Mouse (Mus musculus) kidney, embryonic 14.5 days (tissue): ENCODE measurements around the gene 2310061I04Rik. TPM values are rescaled to one million over a fixed set of nuclear protein-coding genes. Genes with fewer than 3 reads are reported as not detected.

Experiments
- ATAC-seq: fragments of 200-750 bp; cut with Nextera tagmentation; 2 replicates; pipeline ENCODE4 v1.8.0; 2017; ENCODE audit warnings: moderate number of reproducible peaks, mild to moderate bottlenecking, moderate TSS enrichment, moderate library complexity; ENCODE audit not compliant: low FRiP score, low TSS enrichment
- H3K27ac ChIP-seq: fragments of 300-500 bp; sonication (generic); 2 replicates; pipeline ENCODE4 v1.5.1; 2014; ENCODE audit warnings: low read depth, mild to moderate bottlenecking, low read length, moderate library complexity, mixed read lengths
- H3K27me3 ChIP-seq: fragments of 300-500 bp; sonication (generic); 2 replicates; pipeline ENCODE4 v1.6.1; 2014; ENCODE audit warnings: mild to moderate bottlenecking, low read length; ENCODE audit not compliant: control insufficient read depth, insufficient read depth
- H3K36me3 ChIP-seq: fragments of 300-500 bp; sonication (generic); 2 replicates; pipeline ENCODE4 v1.6.1; 2014; ENCODE audit warnings: low read length, mixed read lengths; ENCODE audit not compliant: control insufficient read depth, insufficient read depth
- H3K4me1 ChIP-seq: fragments of 300-500 bp; sonication (generic); 2 replicates; pipeline ENCODE4 v1.6.1; 2014; ENCODE audit warnings: low read length, mixed read lengths; ENCODE audit not compliant: control insufficient read depth, insufficient read depth
- H3K4me2 ChIP-seq: fragments of 300-500 bp; sonication (generic); replicated peaks from 2 replicates; pipeline ENCODE4 v1.6.1; 2014; ENCODE audit warnings: low read depth, mild to moderate bottlenecking, low read length
- H3K4me3 ChIP-seq: fragments of 300-500 bp; sonication (generic); 2 replicates; pipeline ENCODE4 v1.5.1; 2014; ENCODE audit warnings: mild to moderate bottlenecking, low read length
- H3K9ac ChIP-seq: fragments of 300-500 bp; sonication (generic); 2 replicates; pipeline ENCODE4 v1.6.1; 2014; ENCODE audit warnings: low read depth, mild to moderate bottlenecking, low read length, moderate library complexity
- H3K9me3 ChIP-seq: fragments of 300-500 bp; sonication (generic); 2 replicates; pipeline ENCODE4 v1.6.1; 2016; ENCODE audit warnings: low read length; ENCODE audit not compliant: control insufficient read depth
- WGBS: fragments of 180-500 bp; shearing (Covaris S2); extraction: QIAGEN DNeasy Blood & Tissue Kit; methylation state at CpG from one replicate; pipeline ENCODE4 v1.1.7; 2014; 5-methylcytosine and 5-hydroxymethylcytosine counted together
- polyA plus RNA-seq: library from polyadenylated mRNA; unstranded; fragments of >200 nt; fragmentation: Nextera tagmentation; extraction: Ambion mirVana; gene quantifications from 2 replicates; pipeline ENCODE4 v1.2.1, GENCODE M21; 2014

Gene 2310061I04Rik
- polyA plus RNA-seq, 1 experiment from 2014 or later: 36.2 TPM

- ATAC-seq: peak; percentile 90
- H3K9ac ChIP-seq: peak within 1 kb of the TSS; percentile 91
- no peak within 1 kb of the TSS for H3K27ac ChIP-seq
- peaks cover 47% of the 10 kb centered on the region for H3K36me3 ChIP-seq
- 6% methylated on average over 66 of the region's 66 CpGs for WGBS
- H3K4me1 ChIP-seq: no peaks in the 10 kb centered on the region; the same call in 1 of the 2 replicates
- H3K9me3 ChIP-seq: no peaks in the 10 kb centered on the region
- peak within 1 kb of the TSS; percentile 98 for H3K4me3 ChIP-seq
- H3K4me2 ChIP-seq: peak within 1 kb of the TSS; percentile 63
- H3K27me3 ChIP-seq: no peaks in the 10 kb centered on the region
Observed at GRCm38 (mm10) chr17:35879245-35880057, 17.8 kb downstream of the 2310061I04Rik start, which contains the start of gene Dhx16. Gene Dhx16 (plus strand): TSS chr17:35879819.

GRCm38 (mm10) chr17:35874721-35875120 lies 22.5 kb downstream of the 2310061I04Rik start:
- ATAC-seq: no peak
- Histone ChIP-seq H3K4me2 (no peak overlapping the region), H3K27ac (no peak overlapping the region), H3K4me1 (peaks cover 5% of the 10 kb centered on the region), H3K27me3 (no peaks in the 10 kb centered on the region), H3K9me3 (no peaks in the 10 kb centered on the region), H3K9ac (no peak overlapping the region), H3K36me3 (peaks cover 31% of the 10 kb centered on the region), H3K4me3 (no peak overlapping the region)
- WGBS: 81% methylated on average over 6 of the region's 6 CpGs

DNA sequence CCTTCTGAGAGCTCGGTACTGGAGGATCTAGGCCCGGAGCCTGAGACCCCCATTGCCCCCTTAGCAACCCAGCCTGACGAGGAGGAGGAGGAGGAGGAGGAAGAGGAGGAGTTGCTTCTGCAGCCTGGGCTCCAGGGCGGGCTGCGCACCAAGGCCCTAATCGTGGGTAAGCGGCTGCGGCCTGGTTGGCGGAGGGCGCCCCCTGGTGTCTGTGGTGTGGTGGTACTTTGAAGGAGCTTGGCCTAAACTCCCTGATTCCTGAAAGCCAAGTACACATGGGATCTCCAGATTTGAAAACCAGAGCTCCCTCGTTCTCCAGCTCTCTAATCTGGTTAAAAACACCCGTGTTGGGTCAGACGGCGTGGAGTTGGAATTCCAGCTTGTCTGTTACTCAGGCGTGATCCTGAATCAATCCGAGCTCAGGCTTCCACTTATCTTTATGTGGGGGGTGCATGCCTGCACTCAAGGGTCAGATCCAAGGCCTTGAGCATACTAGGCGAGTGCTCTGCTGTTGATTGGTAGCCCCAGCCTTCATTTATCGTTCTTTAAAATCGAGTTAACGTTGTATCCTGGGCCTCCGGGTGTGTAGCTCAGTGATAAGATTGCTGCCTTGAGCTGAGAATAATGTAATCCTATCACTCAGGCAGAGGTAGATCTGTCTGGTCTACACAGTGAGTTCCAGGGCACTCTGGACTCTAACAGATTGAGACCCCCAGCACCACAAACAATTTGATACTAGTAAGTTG lies 23.3 kb downstream of the 2310061I04Rik start:
- H3K36me3 ChIP-seq: peaks cover 31% of the 10 kb centered on the region
- H3K9ac ChIP-seq: no peak overlapping the region
- peaks cover 13% of the 10 kb centered on the region for H3K4me1 ChIP-seq
- no peak overlapping the region for H3K4me3 ChIP-seq
- no peaks in the 10 kb centered on the region for H3K9me3 ChIP-seq
- H3K4me2 ChIP-seq: no peak overlapping the region
- 36% methylated on average over 21 of the region's 21 CpGs for WGBS
- no peak overlapping the region for H3K27ac ChIP-seq
- H3K27me3 ChIP-seq: no peaks in the 10 kb centered on the region
- peak; percentile 61; the same call in 1 of the 2 replicates for ATAC-seq

GRCm38 (mm10) chr17:35870884-35871696 lies 26.1 kb downstream of the 2310061I04Rik start:
- WGBS: 78% methylated on average over 8 of the region's 8 CpGs
- H3K27ac ChIP-seq: peak overlapping the region; percentile 74; the same call in 1 of the 2 replicates
- no peaks in the 10 kb centered on the region for H3K27me3 ChIP-seq
- 0 out of 2 replicates have a peak overlapping the region, but pooled peaks have one; percentile 8 for H3K9ac ChIP-seq
- ATAC-seq: no peak
- peak overlapping the region; percentile 54; the same call in 1 of the 2 replicates for H3K4me3 ChIP-seq
- peak overlapping the region; percentile 58; the same call in 1 of the 2 replicates for H3K4me2 ChIP-seq
- H3K36me3 ChIP-seq: peaks cover 27% of the 10 kb centered on the region
- H3K9me3 ChIP-seq: no peaks in the 10 kb centered on the region
- H3K4me1 ChIP-seq: peaks cover 33% of the 10 kb centered on the region

GRCm38 (mm10) chr17:35870151-35870883 lies 26.9 kb downstream of the 2310061I04Rik start:
- H3K9me3 ChIP-seq: no peaks in the 10 kb centered on the region
- 57% methylated on average over 9 of the region's 9 CpGs for WGBS
- peak overlapping the region; percentile 58 for H3K4me2 ChIP-seq
- peaks cover 23% of the 10 kb centered on the region; the same call in 1 of the 2 replicates for H3K36me3 ChIP-seq
- peak overlapping the region; percentile 54 for H3K4me3 ChIP-seq
- H3K9ac ChIP-seq: 0 out of 2 replicates have a peak overlapping the region, but pooled peaks have one; percentile 8
- ATAC-seq: no peak
- peak overlapping the region; percentile 74; the same call in 1 of the 2 replicates for H3K27ac ChIP-seq
- H3K27me3 ChIP-seq: no peaks in the 10 kb centered on the region
- peaks cover 33% of the 10 kb centered on the region for H3K4me1 ChIP-seq

- Histone ChIP-seq H3K4me2 (peak overlapping the region; percentile 58), H3K36me3 (peaks cover 14% of the 10 kb centered on the region; the same call in 1 of the 2 replicates), H3K9ac (peak overlapping the region; percentile 60), H3K4me1 (peaks cover 39% of the 10 kb centered on the region), H3K27ac (peak overlapping the region; percentile 74), H3K27me3 (no peaks in the 10 kb centered on the region), H3K4me3 (peak overlapping the region; percentile 54), H3K9me3 (no peaks in the 10 kb centered on the region)
- ATAC-seq: no peak
- WGBS: 1% methylated on average over 7 of the region's 7 CpGs
Observed at GRCm38 (mm10) chr17:35869346-35870067, 27.7 kb downstream of the 2310061I04Rik start.

DNA sequence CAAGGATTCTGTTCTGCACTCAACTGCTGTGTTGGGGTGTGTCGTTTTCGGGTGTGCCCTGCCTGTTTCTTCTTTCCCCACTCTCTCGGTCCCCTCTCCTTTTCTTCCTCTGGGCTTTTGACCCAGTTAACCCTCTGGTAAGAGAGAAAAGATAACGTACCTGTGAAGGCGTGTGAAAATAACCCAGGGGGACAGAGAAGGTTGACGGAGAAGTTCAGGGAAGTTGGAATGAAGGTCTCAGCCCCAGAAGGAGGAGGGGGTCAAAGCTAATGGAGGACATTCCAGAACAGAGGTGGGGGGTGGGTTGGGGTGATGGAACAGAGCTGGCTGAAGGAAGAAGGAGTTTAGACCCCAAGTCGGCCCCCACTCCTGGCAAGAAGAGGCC lies 28.3 kb downstream of the 2310061I04Rik start:
- WGBS: 5% methylated on average over 7 of the region's 7 CpGs
- ATAC-seq: no peak
- peaks cover 10% of the 10 kb centered on the region; the same call in 1 of the 2 replicates for H3K36me3 ChIP-seq
- H3K9ac ChIP-seq: peak overlapping the region; percentile 60
- H3K4me2 ChIP-seq: peak overlapping the region; percentile 58
- no peaks in the 10 kb centered on the region for H3K9me3 ChIP-seq
- H3K27me3 ChIP-seq: no peaks in the 10 kb centered on the region
- peaks cover 41% of the 10 kb centered on the region for H3K4me1 ChIP-seq
- H3K27ac ChIP-seq: peak overlapping the region; percentile 74; the same call in 1 of the 2 replicates
- peak overlapping the region; percentile 54 for H3K4me3 ChIP-seq
